Mouse (Mus musculus) olfactory bulb, adult 2 months (tissue): ENCODE results near the gene Fastkd1.
"Not testable (repeated sequence)": the region's sequence is repeated elsewhere in the genome, so short reads cannot be mapped to it uniquely, and the experiment has no call there.

ENCODE experiments used
- CTCF ChIP-seq: fragments of 200-500 bp; IDR thresholded peaks from 2 replicates; pipeline ENCODE4 v1.5.1; 2012; ENCODE audit warnings: low read depth, mild to moderate bottlenecking, low read length, moderate library complexity; ENCODE audit not compliant: insufficient read depth
- POLR2A ChIP-seq: fragments of 200-500 bp; IDR thresholded peaks from 2 replicates; pipeline ENCODE4 v1.6.1; 2012; ENCODE audit warnings: mild to moderate bottlenecking, low read depth, low read length, moderate library complexity; ENCODE audit not compliant: insufficient read depth

GRCm38 (mm10) chr2:69677215-69677614, 36.1 kb downstream of the Fastkd1 start:
- TF ChIP-seq CTCF, POLR2A: not testable (repeated sequence)
